Mouse (Mus musculus) midbrain, embryonic 15.5 days (tissue): Measurements from ENCODE around the gene Gm13288. TPM values are rescaled to one million over a fixed set of nuclear protein-coding genes. Genes with fewer than 3 reads are reported as not detected.
"Not testable (repeated sequence)": the region's sequence is repeated elsewhere in the genome, so short reads cannot be mapped to it uniquely, and the experiment has no call there.

Experiments
- ATAC-seq: fragments of 200-750 bp; cut with Nextera tagmentation; replicated peaks from 2 replicates; pipeline ENCODE4 v1.8.0; 2017; ENCODE audit warnings: moderate TSS enrichment
- H3K27ac ChIP-seq: fragments of 300-500 bp; sonication (generic); 2 replicates; pipeline ENCODE4 v1.5.1; 2015; ENCODE audit warnings: mild to moderate bottlenecking, inconsistent platforms
- H3K27me3 ChIP-seq: fragments of 300-500 bp; sonication (generic); replicated peaks from 2 replicates; pipeline ENCODE4 v1.6.1; 2015; ENCODE audit warnings: inconsistent platforms
- H3K36me3 ChIP-seq: fragments of 300-500 bp; sonication (generic); replicated peaks from 2 replicates; pipeline ENCODE4 v1.6.1; 2015; ENCODE audit warnings: inconsistent platforms
- H3K4me1 ChIP-seq: fragments of 300-500 bp; sonication (generic); 2 replicates; pipeline ENCODE4 v1.6.1; 2015; ENCODE audit warnings: inconsistent platforms
- H3K4me2 ChIP-seq: fragments of 300-500 bp; sonication (generic); 2 replicates; pipeline ENCODE4 v1.6.1; 2015; ENCODE audit warnings: inconsistent platforms, mild to moderate bottlenecking, moderate library complexity
- H3K4me3 ChIP-seq: fragments of 300-500 bp; sonication (generic); 2 replicates; pipeline ENCODE4 v1.5.1; 2015; ENCODE audit warnings: mild to moderate bottlenecking, inconsistent platforms
- H3K9ac ChIP-seq: fragments of 300-500 bp; sonication (generic); 2 replicates; pipeline ENCODE4 v1.6.1; 2015; ENCODE audit warnings: mild to moderate bottlenecking, inconsistent platforms
- H3K9me3 ChIP-seq: fragments of 300-500 bp; sonication (generic); 2 replicates; pipeline ENCODE4 v1.6.1; 2016; ENCODE audit warnings: inconsistent platforms
- WGBS: fragments of 180-500 bp; shearing (Covaris S2); methylation state at CpG from one replicate; pipeline ENCODE4 v1.1.7; 2015; ENCODE audit warnings: mixed read lengths; 5-methylcytosine and 5-hydroxymethylcytosine counted together
- polyA plus RNA-seq: library from polyadenylated mRNA; unstranded; fragments of >200 nt; fragmentation: Nextera tagmentation; extraction: Ambion mirVana; gene quantifications from 2 replicates; pipeline ENCODE4 v1.2.1, GENCODE M21; 2015

The Gm13288 gene
- polyA plus RNA-seq, 1 experiment from 2014 or later: not detected

GRCm38 (mm10) chr4:88822995-88823394 is 17.7 kb downstream of the Gm13288 start:
- no peaks in the 10 kb centered on the region for H3K36me3 ChIP-seq
- no peaks in the 10 kb centered on the region for H3K4me1 ChIP-seq
- no peaks in the 10 kb centered on the region for H3K27me3 ChIP-seq
- no peak overlapping the region for H3K4me2 ChIP-seq
- no peaks in the 10 kb centered on the region for H3K9me3 ChIP-seq
- 33% methylated on average over 4 of the region's 4 CpGs for WGBS
- no peak overlapping the region for H3K27ac ChIP-seq
- no peak overlapping the region for H3K9ac ChIP-seq
- no peak overlapping the region for H3K4me3 ChIP-seq
- ATAC-seq: no peak

DNA sequence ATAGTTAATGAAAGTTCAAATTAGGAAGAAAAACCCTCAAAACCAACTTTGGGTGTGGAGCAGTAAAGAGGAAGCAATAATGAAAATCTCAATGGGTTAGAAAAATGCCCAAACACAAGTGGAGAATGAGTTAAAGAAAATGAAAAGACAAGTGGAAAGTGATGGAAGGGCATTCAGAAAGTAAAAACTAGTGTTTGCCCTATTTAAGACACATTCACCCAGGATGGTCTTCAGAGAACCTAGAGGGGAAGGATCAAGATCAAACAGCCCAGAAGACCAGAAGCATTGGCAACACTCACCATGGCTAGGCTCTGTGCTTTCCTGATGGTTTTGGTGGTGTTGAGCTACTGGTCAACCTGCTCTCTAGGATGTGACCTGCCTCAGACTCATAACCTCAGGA is 21.8 kb downstream of the Gm13288 start, which contains the start of gene Ifna6:
Gene Ifna6 (plus strand): TSS at position 301 of the 400 bp plus-strand sequence.
- not testable (repeated sequence) for ATAC-seq, H3K4me1 ChIP-seq, H3K9me3 ChIP-seq, H3K36me3 ChIP-seq, H3K4me3 ChIP-seq, H3K9ac ChIP-seq, H3K27me3 ChIP-seq, H3K27ac ChIP-seq, H3K4me2 ChIP-seq

GRCm38 (mm10) chr4:88830523-88830922 is 25.2 kb downstream of the Gm13288 start:
- no peak for ATAC-seq
- Histone ChIP-seq H3K4me3 (no peak overlapping the region), H3K9me3 (no peaks in the 10 kb centered on the region), H3K9ac (no peak overlapping the region), H3K27me3 (no peaks in the 10 kb centered on the region), H3K36me3 (no peaks in the 10 kb centered on the region), H3K4me2 (no peak overlapping the region), H3K4me1 (no peaks in the 10 kb centered on the region), H3K27ac (no peak overlapping the region)
- 24% methylated on average over 4 of the region's 4 CpGs for WGBS

- H3K27ac ChIP-seq, H3K27me3 ChIP-seq, H3K4me2 ChIP-seq, H3K9me3 ChIP-seq, H3K9ac ChIP-seq, ATAC-seq, H3K4me1 ChIP-seq, H3K4me3 ChIP-seq, H3K36me3 ChIP-seq: not testable (repeated sequence)
- WGBS: 67% methylated on average over 1 of the region's 1 CpGs
These were observed 29.9 kb downstream of the Gm13288 start, which contains the start of gene Ifna5 for GRCm38 (mm10) chr4:88835225-88835624. Ifna5 (plus strand) TSS chr4:88835525.

GRCm38 (mm10) chr4:88838828-88839227 is 33.5 kb downstream of the Gm13288 start:
- 29% methylated on average over 3 of the region's 3 CpGs for WGBS
- Histone ChIP-seq H3K36me3 (no peaks in the 10 kb centered on the region), H3K27me3 (no peaks in the 10 kb centered on the region), H3K4me2 (no peak overlapping the region), H3K27ac (no peak overlapping the region), H3K4me1 (no peaks in the 10 kb centered on the region), H3K9ac (no peak overlapping the region), H3K4me3 (no peak overlapping the region), H3K9me3 (no peaks in the 10 kb centered on the region)
- ATAC-seq: no peak

- Histone ChIP-seq H3K27ac (no peak overlapping the region), H3K4me1 (no peaks in the 10 kb centered on the region), H3K27me3 (no peaks in the 10 kb centered on the region), H3K4me3 (no peak overlapping the region), H3K9me3 (no peaks in the 10 kb centered on the region), H3K36me3 (no peaks in the 10 kb centered on the region), H3K9ac (no peak overlapping the region), H3K4me2 (no peak overlapping the region)
- 83% methylated on average over 3 of the region's 3 CpGs for WGBS
- ATAC-seq: no peak
These were observed 34.7 kb downstream of the Gm13288 start for GRCm38 (mm10) chr4:88840058-88840457.

- no peak within 1 kb of the TSS for H3K4me2 ChIP-seq
- WGBS: 44% methylated on average over 2 of the region's 2 CpGs
- no peak within 1 kb of the TSS for H3K9ac ChIP-seq
- H3K9me3 ChIP-seq: no peaks in the 10 kb centered on the region
- H3K36me3 ChIP-seq: no peaks in the 10 kb centered on the region
- no peak within 1 kb of the TSS for H3K4me3 ChIP-seq
- no peak within 1 kb of the TSS for H3K27ac ChIP-seq
- H3K27me3 ChIP-seq: no peaks in the 10 kb centered on the region
- no peaks in the 10 kb centered on the region for H3K4me1 ChIP-seq
- ATAC-seq: no peak
These were observed 36.1 kb downstream of the Gm13288 start, which contains the start of gene Ifna4 for GRCm38 (mm10) chr4:88841438-88841911. Ifna4 (plus strand) TSS chr4:88841861.

DNA sequence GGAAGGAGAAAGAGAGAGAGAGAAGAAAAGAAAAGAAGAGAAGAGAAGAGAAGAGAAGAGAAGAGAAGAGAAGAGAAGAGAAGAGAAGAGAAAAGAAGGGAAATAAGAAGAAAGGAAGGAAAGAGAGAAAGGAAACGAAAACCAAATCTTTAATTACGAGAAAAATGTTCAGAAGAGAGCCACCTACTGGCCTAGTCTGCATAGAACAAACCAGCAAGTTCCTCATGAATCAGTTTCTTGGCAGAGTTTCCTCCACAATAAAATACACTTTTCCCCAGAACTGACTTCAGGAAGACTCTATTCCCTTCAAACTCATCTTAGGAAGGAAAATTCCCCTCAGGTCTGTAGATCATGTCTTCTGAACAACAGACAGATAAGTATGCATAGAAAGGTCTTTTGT is 40.0 kb downstream of the Gm13288 start:
- no peak overlapping the region for H3K9ac ChIP-seq
- ATAC-seq: no peak
- H3K4me3 ChIP-seq: no peak overlapping the region
- H3K4me2 ChIP-seq: no peak overlapping the region
- WGBS: 56% methylated on average over 2 of the region's 2 CpGs
- H3K4me1 ChIP-seq: no peaks in the 10 kb centered on the region
- no peak overlapping the region for H3K27ac ChIP-seq
- H3K27me3 ChIP-seq: no peaks in the 10 kb centered on the region
- no peaks in the 10 kb centered on the region for H3K36me3 ChIP-seq
- H3K9me3 ChIP-seq: no peaks in the 10 kb centered on the region

DNA sequence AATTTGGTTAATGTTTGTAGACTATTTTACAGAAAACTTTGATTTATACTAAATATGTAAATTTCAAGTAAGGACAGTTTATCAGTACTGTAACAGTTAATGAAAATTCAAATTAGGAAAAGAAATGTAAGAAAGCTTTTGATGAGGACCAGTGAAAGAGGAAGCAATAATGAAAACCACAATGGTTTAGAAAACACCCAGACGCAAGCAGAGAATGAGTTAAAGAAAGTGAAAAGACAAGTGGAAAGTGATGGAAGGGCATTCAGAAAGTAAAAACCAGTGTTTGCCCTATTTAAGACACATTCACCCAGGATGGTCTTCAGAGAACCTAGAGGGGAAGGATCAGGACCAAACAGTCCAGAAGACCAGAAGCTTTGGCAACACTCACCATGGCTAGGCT is 44.4 kb downstream of the Gm13288 start, which contains the start of gene Ifna1:
Gene Ifna1 (plus strand): TSS at position 390 of the 400 bp plus-strand sequence.
- Histone ChIP-seq H3K9ac (no peak within 1 kb of the TSS), H3K27me3 (no peaks in the 10 kb centered on the region), H3K4me3 (no peak within 1 kb of the TSS), H3K36me3 (no peaks in the 10 kb centered on the region), H3K4me2 (no peak within 1 kb of the TSS), H3K4me1 (no peaks in the 10 kb centered on the region), H3K9me3 (no peaks in the 10 kb centered on the region), H3K27ac (no peak within 1 kb of the TSS)
- 73% methylated on average over 1 of the region's 1 CpGs for WGBS
- no peak for ATAC-seq

DNA sequence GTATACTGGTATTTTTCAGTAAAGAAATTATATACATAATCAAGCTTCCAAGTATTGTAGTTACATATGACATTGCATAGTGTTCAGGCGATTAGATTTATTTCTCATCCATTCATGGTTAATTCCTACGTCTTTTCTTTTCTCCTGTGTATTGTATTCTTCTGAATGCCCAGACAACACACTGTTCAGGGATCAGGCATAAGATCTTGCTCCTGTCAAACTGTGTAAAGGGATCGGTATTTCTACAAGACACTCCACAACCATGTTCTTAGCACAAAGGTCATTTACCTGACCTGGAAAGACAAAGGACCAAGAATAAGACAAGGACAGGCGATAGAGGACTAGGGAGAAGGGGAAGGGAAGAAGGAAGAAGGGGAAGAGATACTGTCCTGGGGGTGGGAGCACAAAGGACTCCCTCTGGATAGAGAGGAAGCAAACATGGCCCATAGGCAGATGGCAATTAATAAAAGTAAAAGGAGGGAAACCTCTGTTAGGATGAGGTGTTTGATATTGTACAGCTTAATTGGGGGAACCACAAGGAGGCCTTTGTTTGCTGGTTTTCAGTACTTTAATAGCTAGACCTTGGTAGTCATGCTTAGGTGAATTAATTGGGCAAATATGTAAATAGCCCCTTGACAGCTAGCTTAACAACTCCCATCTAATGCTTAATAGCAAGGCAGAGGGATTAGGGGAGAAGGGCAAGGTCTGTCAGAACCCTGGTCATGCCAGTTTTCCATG is 45.9 kb downstream of the Gm13288 start:
- Histone ChIP-seq H3K4me2 (no peak overlapping the region), H3K9ac (no peak overlapping the region), H3K4me1 (no peaks in the 10 kb centered on the region), H3K4me3 (no peak overlapping the region), H3K9me3 (no peaks in the 10 kb centered on the region), H3K36me3 (no peaks in the 10 kb centered on the region), H3K27me3 (no peaks in the 10 kb centered on the region), H3K27ac (no peak overlapping the region)
- ATAC-seq: no peak
- WGBS: 21% methylated on average over 4 of the region's 4 CpGs

Other genes with a start within 250 kb of the Gm13288 start
- not detected in 2 replicates for gene Ifna15, start 247.3 kb upstream of the Gm13288 start, polyA plus RNA-seq
- gene Ifna14, start 233.7 kb upstream of the Gm13288 start, polyA plus RNA-seq: not detected in 2 replicates
- gene Ifna9, start 213.1 kb upstream of the Gm13288 start, polyA plus RNA-seq: not detected in 2 replicates
- not detected in 2 replicates for gene Ifna12, start 202.2 kb upstream of the Gm13288 start, polyA plus RNA-seq
- not detected in 2 replicates for gene C87499, start 171.1 kb upstream of the Gm13288 start, polyA plus RNA-seq
- gene Ifna13, start 161.1 kb upstream of the Gm13288 start, polyA plus RNA-seq: not detected in 2 replicates
- gene Ifna16, start 128.6 kb upstream of the Gm13288 start, polyA plus RNA-seq: not detected in 2 replicates
- not detected in 2 replicates for gene Ifna2, start 121.6 kb upstream of the Gm13288 start, polyA plus RNA-seq
- gene Ifnab, start 114.2 kb upstream of the Gm13288 start, polyA plus RNA-seq: not detected in 2 replicates
- gene Gm26566, start 83.7 kb upstream of the Gm13288 start, polyA plus RNA-seq: 1.2 and 1.6 TPM in 2 replicates
- 112 and 117 TPM in 2 replicates for gene Klhl9, start 83.1 kb upstream of the Gm13288 start, polyA plus RNA-seq
- not detected in 2 replicates for gene Gm13271, start 50.7 kb upstream of the Gm13288 start, polyA plus RNA-seq
- not detected in 2 replicates for gene Gm13283, start 45.4 kb upstream of the Gm13288 start, polyA plus RNA-seq
- gene Gm13290, start 31.7 kb upstream of the Gm13288 start, polyA plus RNA-seq: not detected in 2 replicates
- not detected in 2 replicates for gene Gm13289, start 28.6 kb upstream of the Gm13288 start, polyA plus RNA-seq
- gene Gm13272, start 25.7 kb upstream of the Gm13288 start, polyA plus RNA-seq: not detected in 2 replicates
- 0.14 and 0.17 TPM in 2 replicates for gene Ifnz, start 23.4 kb upstream of the Gm13288 start, polyA plus RNA-seq
- not detected in 2 replicates for gene Gm13276, start 19.8 kb upstream of the Gm13288 start, polyA plus RNA-seq
- gene Gm13277, start 16.9 kb upstream of the Gm13288 start, polyA plus RNA-seq: not detected in 2 replicates
- gene Gm13278, start 14.0 kb upstream of the Gm13288 start, polyA plus RNA-seq: not detected in 2 replicates
- gene Gm13275, start 11.0 kb upstream of the Gm13288 start, polyA plus RNA-seq: not detected in 2 replicates
- gene Gm13279, start 8.1 kb upstream of the Gm13288 start, polyA plus RNA-seq: not detected in 2 replicates
- gene Gm13285, start 5.9 kb upstream of the Gm13288 start, polyA plus RNA-seq: not detected in 2 replicates
- not detected in 2 replicates for gene Gm13287, start 2.3 kb upstream of the Gm13288 start, polyA plus RNA-seq
- not detected in 2 replicates for gene Ifna7, start 10.7 kb downstream of the Gm13288 start, polyA plus RNA-seq
- not detected in 2 replicates for gene Ifna11, start 14.4 kb downstream of the Gm13288 start, polyA plus RNA-seq
- not detected in 2 replicates for gene Ifna6, start 21.9 kb downstream of the Gm13288 start, polyA plus RNA-seq
- not detected in 2 replicates for gene Ifna5, start 30.0 kb downstream of the Gm13288 start, polyA plus RNA-seq
- not detected in 2 replicates for gene Ifna4, start 36.3 kb downstream of the Gm13288 start, polyA plus RNA-seq
- gene Ifna1, start 44.6 kb downstream of the Gm13288 start, polyA plus RNA-seq: not detected in 2 replicates
- not detected in 2 replicates for gene Ifne, start 74.7 kb downstream of the Gm13288 start, polyA plus RNA-seq